Mouse (Mus musculus): ENCODE results near the gene Sag. TPM values are rescaled to one million over a fixed set of nuclear protein-coding genes. Genes with fewer than 3 reads are reported as not detected.

Sag gene
- polyA plus RNA-seq, 1 experiment from 2014 or later = 0.91 TPM

GRCm38 (mm10) chr1:87774845-87775244 is 28.6 kb upstream of the Sag start:
- H3K9me3 ChIP-seq (ENCODE audit: control insufficient read depth, low read length) = no peaks in the 10 kb centered on the region
- H3K36me3 ChIP-seq (ENCODE audit: control insufficient read depth, insufficient read depth, low read length) = peaks cover 25% of the 10 kb centered on the region
- H3K4me3 ChIP-seq (ENCODE audit: low read length) = no peak overlapping the region
- H3K4me1 ChIP-seq (ENCODE audit: control insufficient read depth, insufficient read depth, low read length) = no peaks in the 10 kb centered on the region
- H3K4me2 ChIP-seq (ENCODE audit: low read depth, low read length) = no peak overlapping the region
- no peak overlapping the region for H3K9ac ChIP-seq (ENCODE audit: low read depth, low read length)
- H3K27me3 ChIP-seq (replicated peaks; ENCODE audit: control insufficient read depth, insufficient read depth, low read length) = no peaks in the 10 kb centered on the region
- WGBS = 95% methylated on average over 7 of the region's 7 CpGs
- H3K27ac ChIP-seq (ENCODE audit: low read length) = no peak overlapping the region
- ATAC-seq = no peak

GRCm38 (mm10) chr1:87779204-87779785 is 24.2 kb upstream of the Sag start:
- Histone ChIP-seq H3K4me1 (ENCODE audit: control insufficient read depth, insufficient read depth, low read length) (no peaks in the 10 kb centered on the region), H3K27ac (ENCODE audit: low read length) (no peak overlapping the region), H3K27me3 (replicated peaks; ENCODE audit: control insufficient read depth, insufficient read depth, low read length) (no peaks in the 10 kb centered on the region), H3K4me2 (ENCODE audit: low read depth, low read length) (no peak overlapping the region), H3K9me3 (ENCODE audit: control insufficient read depth, low read length) (no peaks in the 10 kb centered on the region), H3K4me3 (ENCODE audit: low read length) (no peak overlapping the region), H3K36me3 (ENCODE audit: control insufficient read depth, insufficient read depth, low read length) (peaks cover 23% of the 10 kb centered on the region), H3K9ac (ENCODE audit: low read depth, low read length) (no peak overlapping the region)
- ATAC-seq = no peak
- WGBS = 61% methylated on average over 5 of the region's 5 CpGs

GRCm38 (mm10) chr1:87785703-87786102 is 17.8 kb upstream of the Sag start:
- Histone ChIP-seq H3K9me3 (ENCODE audit: control insufficient read depth, low read length) (no peaks in the 10 kb centered on the region), H3K27me3 (replicated peaks; ENCODE audit: control insufficient read depth, insufficient read depth, low read length) (no peaks in the 10 kb centered on the region), H3K4me3 (ENCODE audit: low read length) (no peak overlapping the region), H3K9ac (ENCODE audit: low read depth, low read length) (no peak overlapping the region), H3K4me1 (ENCODE audit: control insufficient read depth, insufficient read depth, low read length) (no peaks in the 10 kb centered on the region), H3K27ac (ENCODE audit: low read length) (peak overlapping the region; percentile 80), H3K36me3 (ENCODE audit: control insufficient read depth, insufficient read depth, low read length) (peaks cover 18% of the 10 kb centered on the region), H3K4me2 (ENCODE audit: low read depth, low read length) (no peak overlapping the region)
- ATAC-seq = peak; percentile 65
- 58% methylated on average over 8 of the region's 8 CpGs for WGBS

GRCm38 (mm10) chr1:87786251-87786650 is 17.2 kb upstream of the Sag start:
- no peak overlapping the region for H3K9ac ChIP-seq (ENCODE audit: low read depth, low read length)
- peak overlapping the region; percentile 80 for H3K27ac ChIP-seq (ENCODE audit: low read length)
- no peak overlapping the region for H3K4me2 ChIP-seq (ENCODE audit: low read depth, low read length)
- H3K27me3 ChIP-seq (replicated peaks; ENCODE audit: control insufficient read depth, insufficient read depth, low read length) = no peaks in the 10 kb centered on the region
- H3K36me3 ChIP-seq (ENCODE audit: control insufficient read depth, insufficient read depth, low read length) = peaks cover 22% of the 10 kb centered on the region
- 58% methylated on average over 7 of the region's 7 CpGs for WGBS
- H3K4me1 ChIP-seq (ENCODE audit: control insufficient read depth, insufficient read depth, low read length) = no peaks in the 10 kb centered on the region
- H3K9me3 ChIP-seq (ENCODE audit: control insufficient read depth, low read length) = no peaks in the 10 kb centered on the region
- peak; percentile 86 for ATAC-seq
- H3K4me3 ChIP-seq (ENCODE audit: low read length) = no peak overlapping the region

GRCm38 (mm10) chr1:87789665-87790064 is 13.8 kb upstream of the Sag start:
- H3K4me3 ChIP-seq (ENCODE audit: low read length) = no peak overlapping the region
- no peak for ATAC-seq
- H3K4me2 ChIP-seq (ENCODE audit: low read depth, low read length) = no peak overlapping the region
- H3K4me1 ChIP-seq (ENCODE audit: control insufficient read depth, insufficient read depth, low read length) = no peaks in the 10 kb centered on the region
- no peak overlapping the region for H3K9ac ChIP-seq (ENCODE audit: low read depth, low read length)
- H3K27me3 ChIP-seq (replicated peaks; ENCODE audit: control insufficient read depth, insufficient read depth, low read length) = no peaks in the 10 kb centered on the region
- no peaks in the 10 kb centered on the region for H3K9me3 ChIP-seq (ENCODE audit: control insufficient read depth, low read length)
- 91% methylated on average over 8 of the region's 8 CpGs for WGBS
- no peak overlapping the region for H3K27ac ChIP-seq (ENCODE audit: low read length)
- peaks cover 19% of the 10 kb centered on the region for H3K36me3 ChIP-seq (ENCODE audit: control insufficient read depth, insufficient read depth, low read length)

GRCm38 (mm10) chr1:87792438-87793137 is 10.9 kb upstream of the Sag start:
- Histone ChIP-seq H3K4me3 (ENCODE audit: low read length) (no peak overlapping the region), H3K9ac (ENCODE audit: low read depth, low read length) (no peak overlapping the region), H3K4me1 (ENCODE audit: control insufficient read depth, insufficient read depth, low read length) (no peaks in the 10 kb centered on the region), H3K4me2 (ENCODE audit: low read depth, low read length) (no peak overlapping the region), H3K36me3 (ENCODE audit: control insufficient read depth, insufficient read depth, low read length) (peaks cover 19% of the 10 kb centered on the region), H3K9me3 (ENCODE audit: control insufficient read depth, low read length) (no peaks in the 10 kb centered on the region), H3K27me3 (replicated peaks; ENCODE audit: control insufficient read depth, insufficient read depth, low read length) (no peaks in the 10 kb centered on the region), H3K27ac (ENCODE audit: low read length) (no peak overlapping the region)
- WGBS = 80% methylated on average over 4 of the region's 4 CpGs
- ATAC-seq = no peak

GRCm38 (mm10) chr1:87793138-87793449 is 10.4 kb upstream of the Sag start:
- H3K4me1 ChIP-seq (ENCODE audit: control insufficient read depth, insufficient read depth, low read length) = no peaks in the 10 kb centered on the region
- H3K9ac ChIP-seq (ENCODE audit: low read depth, low read length) = no peak overlapping the region
- ATAC-seq = no peak
- no peaks in the 10 kb centered on the region for H3K9me3 ChIP-seq (ENCODE audit: control insufficient read depth, low read length)
- H3K4me2 ChIP-seq (ENCODE audit: low read depth, low read length) = no peak overlapping the region
- no peaks in the 10 kb centered on the region for H3K27me3 ChIP-seq (replicated peaks; ENCODE audit: control insufficient read depth, insufficient read depth, low read length)
- no peak overlapping the region for H3K27ac ChIP-seq (ENCODE audit: low read length)
- H3K4me3 ChIP-seq (ENCODE audit: low read length) = no peak overlapping the region
- peaks cover 19% of the 10 kb centered on the region for H3K36me3 ChIP-seq (ENCODE audit: control insufficient read depth, insufficient read depth, low read length)
- 86% methylated on average over 6 of the region's 6 CpGs for WGBS

GRCm38 (mm10) chr1:87797702-87798101 is 5.8 kb upstream of the Sag start:
- Histone ChIP-seq H3K4me2 (ENCODE audit: low read depth, low read length) (no peak overlapping the region), H3K4me3 (ENCODE audit: low read length) (no peak overlapping the region), H3K27me3 (replicated peaks; ENCODE audit: control insufficient read depth, insufficient read depth, low read length) (no peaks in the 10 kb centered on the region), H3K36me3 (ENCODE audit: control insufficient read depth, insufficient read depth, low read length) (0 out of 2 replicates have a peak, but pooled peaks cover 2% of the 10 kb centered on the region), H3K9ac (ENCODE audit: low read depth, low read length) (no peak overlapping the region), H3K27ac (ENCODE audit: low read length) (no peak overlapping the region), H3K4me1 (ENCODE audit: control insufficient read depth, insufficient read depth, low read length) (no peaks in the 10 kb centered on the region), H3K9me3 (ENCODE audit: control insufficient read depth, low read length) (no peaks in the 10 kb centered on the region)
- no peak for ATAC-seq
- WGBS = 74% methylated on average over 1 of the region's 1 CpGs

GRCm38 (mm10) chr1:87798306-87798705 is 5.2 kb upstream of the Sag start:
- no peak overlapping the region for H3K9ac ChIP-seq (ENCODE audit: low read depth, low read length)
- H3K4me2 ChIP-seq (ENCODE audit: low read depth, low read length) = no peak overlapping the region
- 91% methylated on average over 2 of the region's 2 CpGs for WGBS
- H3K9me3 ChIP-seq (ENCODE audit: control insufficient read depth, low read length) = no peaks in the 10 kb centered on the region
- H3K4me1 ChIP-seq (ENCODE audit: control insufficient read depth, insufficient read depth, low read length) = no peaks in the 10 kb centered on the region
- H3K36me3 ChIP-seq (ENCODE audit: control insufficient read depth, insufficient read depth, low read length) = no peaks in the 10 kb centered on the region
- H3K4me3 ChIP-seq (ENCODE audit: low read length) = no peak overlapping the region
- ATAC-seq = no peak
- no peaks in the 10 kb centered on the region for H3K27me3 ChIP-seq (replicated peaks; ENCODE audit: control insufficient read depth, insufficient read depth, low read length)
- H3K27ac ChIP-seq (ENCODE audit: low read length) = no peak overlapping the region

- Histone ChIP-seq H3K9ac (ENCODE audit: low read depth, low read length) (no peak overlapping the region), H3K4me2 (ENCODE audit: low read depth, low read length) (no peak overlapping the region), H3K27me3 (replicated peaks; ENCODE audit: control insufficient read depth, insufficient read depth, low read length) (no peaks in the 10 kb centered on the region), H3K36me3 (ENCODE audit: control insufficient read depth, insufficient read depth, low read length) (no peaks in the 10 kb centered on the region), H3K4me1 (ENCODE audit: control insufficient read depth, insufficient read depth, low read length) (no peaks in the 10 kb centered on the region), H3K27ac (ENCODE audit: low read length) (no peak overlapping the region), H3K9me3 (ENCODE audit: control insufficient read depth, low read length) (no peaks in the 10 kb centered on the region), H3K4me3 (ENCODE audit: low read length) (no peak overlapping the region)
- 79% methylated on average over 1 of the region's 1 CpGs for WGBS
- no peak for ATAC-seq
Observed at GRCm38 (mm10) chr1:87807751-87808150, 4.3 kb downstream of the Sag start.

Data from intestine, embryonic 16.5 days (tissue).